Mouse (Mus musculus): Measurements from ENCODE around the gene Zfp106. TPM values are rescaled to one million over a fixed set of nuclear protein-coding genes. Genes with fewer than 3 reads are reported as not detected.
"Not testable (repeated sequence)": the region's sequence is repeated elsewhere in the genome, so short reads cannot be mapped to it uniquely, and the experiment has no call there.

Gene Zfp106
- polyA plus RNA-seq, 1 experiment: 66.0 TPM

DNA sequence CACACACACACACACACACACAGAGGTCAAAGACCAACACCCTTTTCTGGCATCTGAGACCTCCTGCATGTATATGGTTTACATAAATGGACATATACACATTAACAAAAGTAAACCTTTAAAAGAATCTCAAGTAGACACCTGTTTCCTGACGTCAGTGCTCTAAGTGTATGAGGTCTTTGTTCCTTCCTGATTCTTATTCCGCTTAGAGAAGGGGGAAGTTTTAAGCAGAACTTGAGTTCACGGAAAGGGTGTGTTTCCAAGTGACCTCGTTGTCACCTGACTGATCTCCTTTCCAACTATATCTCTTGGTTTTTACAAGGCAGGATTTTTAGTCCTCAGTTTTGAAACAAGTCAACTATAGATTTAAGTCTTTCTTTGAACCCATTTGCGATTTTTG, 14.6 kb upstream of the Zfp106 start:
- no peak for DNase-seq
- H3K4me3 ChIP-seq (replicated peaks; ENCODE audit: insufficient read depth, low read depth, low read length): no peak overlapping the region
- H3K4me1 ChIP-seq (ENCODE audit: control insufficient read depth, insufficient read depth, low read length): no peaks in the 10 kb centered on the region
- WGBS: 83% methylated on average over 5 of the region's 5 CpGs
- H3K27ac ChIP-seq (ENCODE audit: insufficient read depth, low read length): no peak overlapping the region
- no peak for TF ChIP-seq CTCF (IDR thresholded peaks at IDR 0.05; ENCODE audit: borderline replicate concordance, insufficient read depth, low read depth, low read length)
- no peak for TF ChIP-seq POLR2A (IDR thresholded peaks at IDR 0.05; ENCODE audit: borderline replicate concordance, insufficient read depth, low read length)
- H3K27me3 ChIP-seq (ENCODE audit: control insufficient read depth, insufficient read depth, low read length): no peaks in the 10 kb centered on the region

DNA sequence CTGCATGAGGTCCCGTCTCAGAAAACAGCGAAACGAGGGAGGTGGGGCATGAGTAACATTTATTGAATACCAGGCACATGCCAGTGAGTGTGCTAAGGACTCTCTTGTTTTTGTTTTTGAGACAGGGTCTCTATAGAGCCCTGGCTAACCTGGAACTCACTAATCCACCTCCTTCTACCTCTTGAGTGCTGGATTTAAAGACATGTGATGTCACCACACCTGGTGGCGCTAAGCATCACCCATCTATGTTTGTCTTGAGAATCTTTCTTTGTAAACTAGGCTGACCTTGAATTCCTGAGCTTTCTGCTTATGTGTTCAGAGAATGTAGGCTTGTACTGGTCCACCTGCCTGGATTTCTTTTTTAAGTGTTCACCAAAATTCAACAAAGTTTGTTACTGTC, 14.2 kb upstream of the Zfp106 start:
- DNase-seq: no peak
- no peaks in the 10 kb centered on the region for H3K4me1 ChIP-seq (ENCODE audit: control insufficient read depth, insufficient read depth, low read length)
- H3K27me3 ChIP-seq (ENCODE audit: control insufficient read depth, insufficient read depth, low read length): no peaks in the 10 kb centered on the region
- WGBS: 77% methylated on average over 4 of the region's 4 CpGs
- H3K4me3 ChIP-seq (replicated peaks; ENCODE audit: insufficient read depth, low read depth, low read length): no peak overlapping the region
- TF ChIP-seq POLR2A (IDR thresholded peaks at IDR 0.05; ENCODE audit: borderline replicate concordance, insufficient read depth, low read length) (no peak), CTCF (IDR thresholded peaks at IDR 0.05; ENCODE audit: borderline replicate concordance, insufficient read depth, low read depth, low read length) (no peak)
- no peak overlapping the region for H3K27ac ChIP-seq (ENCODE audit: insufficient read depth, low read length)

DNA sequence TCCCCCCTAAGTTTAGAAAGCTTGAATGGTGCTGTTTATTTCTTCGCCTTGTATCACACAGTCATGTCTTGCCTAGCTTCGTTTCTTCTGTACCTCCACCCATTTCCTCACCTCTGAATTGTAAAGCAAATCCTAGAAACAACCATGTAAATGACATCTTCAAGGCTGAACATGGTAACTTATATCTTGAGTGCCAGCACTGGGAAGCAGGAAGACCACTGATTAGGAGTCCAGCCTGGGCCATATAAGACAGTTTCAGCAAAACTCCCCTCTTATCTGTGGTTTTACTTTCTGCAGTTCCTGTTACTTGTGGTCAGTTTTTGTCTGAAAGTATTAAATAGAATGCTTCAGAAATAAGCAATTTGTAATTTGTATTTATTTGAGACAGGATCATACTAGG, 12.3 kb upstream of the Zfp106 start:
- no peak for DNase-seq
- no peaks in the 10 kb centered on the region for H3K4me1 ChIP-seq (ENCODE audit: control insufficient read depth, insufficient read depth, low read length)
- H3K27ac ChIP-seq (ENCODE audit: insufficient read depth, low read length): no peak overlapping the region
- H3K4me3 ChIP-seq (replicated peaks; ENCODE audit: insufficient read depth, low read depth, low read length): no peak overlapping the region
- TF ChIP-seq POLR2A (IDR thresholded peaks at IDR 0.05; ENCODE audit: borderline replicate concordance, insufficient read depth, low read length): no peak
- no peak for TF ChIP-seq CTCF (IDR thresholded peaks at IDR 0.05; ENCODE audit: borderline replicate concordance, insufficient read depth, low read depth, low read length)
- WGBS: 88% methylated on average over 2 of the region's 2 CpGs
- H3K27me3 ChIP-seq (ENCODE audit: control insufficient read depth, insufficient read depth, low read length): no peaks in the 10 kb centered on the region

DNA sequence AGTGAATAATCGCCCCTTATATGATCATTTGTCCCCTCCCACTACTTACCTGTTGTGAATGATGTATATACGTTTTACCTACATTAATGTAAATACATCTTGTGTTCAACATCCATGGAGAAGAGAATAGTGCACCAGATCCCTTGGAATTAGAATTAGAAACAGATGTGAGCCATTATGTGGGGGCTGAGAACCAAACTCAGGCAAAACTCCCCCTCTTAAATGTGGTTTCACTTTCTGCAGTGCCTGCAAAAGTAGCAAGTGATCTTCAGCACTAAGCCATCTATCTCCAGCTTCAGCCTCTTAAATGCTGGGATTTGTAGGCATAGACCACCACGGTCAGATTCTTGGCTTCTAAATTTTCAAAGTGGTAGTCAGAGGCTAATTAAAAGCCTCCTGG, 11.5 kb upstream of the Zfp106 start:
- 91% methylated on average over 3 of the region's 3 CpGs for WGBS
- TF ChIP-seq POLR2A (IDR thresholded peaks at IDR 0.05; ENCODE audit: borderline replicate concordance, insufficient read depth, low read length) (no peak), CTCF (IDR thresholded peaks at IDR 0.05; ENCODE audit: borderline replicate concordance, insufficient read depth, low read depth, low read length) (no peak)
- no peak overlapping the region for H3K27ac ChIP-seq (ENCODE audit: insufficient read depth, low read length)
- H3K4me1 ChIP-seq (ENCODE audit: control insufficient read depth, insufficient read depth, low read length): no peaks in the 10 kb centered on the region
- no peak overlapping the region for H3K4me3 ChIP-seq (replicated peaks; ENCODE audit: insufficient read depth, low read depth, low read length)
- no peaks in the 10 kb centered on the region for H3K27me3 ChIP-seq (ENCODE audit: control insufficient read depth, insufficient read depth, low read length)
- DNase-seq: no peak

DNA sequence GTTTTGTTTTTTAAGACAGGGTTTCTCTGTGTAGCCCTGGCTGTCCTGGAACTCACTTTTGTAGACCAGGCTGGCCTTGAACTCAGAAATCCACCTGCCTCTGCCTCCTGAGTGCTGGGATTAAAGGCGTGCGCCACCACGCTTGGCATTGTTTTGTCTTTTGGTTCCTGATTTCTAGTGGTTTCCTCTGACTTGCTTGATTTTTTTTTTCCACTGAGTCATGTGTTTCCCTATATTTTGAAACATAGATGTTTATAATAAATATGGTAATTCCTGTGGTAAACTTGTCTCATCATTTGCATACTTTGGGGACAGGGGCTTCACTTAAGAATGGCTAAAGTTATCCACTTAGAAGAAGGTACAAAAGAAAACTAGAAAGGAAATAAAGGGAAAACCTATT, 8.5 kb upstream of the Zfp106 start:
- not testable (repeated sequence) for H3K27ac ChIP-seq (ENCODE audit: insufficient read depth, low read length); H3K4me1 ChIP-seq (ENCODE audit: control insufficient read depth, insufficient read depth, low read length); H3K27me3 ChIP-seq (ENCODE audit: control insufficient read depth, insufficient read depth, low read length); DNase-seq; H3K4me3 ChIP-seq (replicated peaks; ENCODE audit: insufficient read depth, low read depth, low read length)
- WGBS: 94% methylated on average over 3 of the region's 3 CpGs

DNA sequence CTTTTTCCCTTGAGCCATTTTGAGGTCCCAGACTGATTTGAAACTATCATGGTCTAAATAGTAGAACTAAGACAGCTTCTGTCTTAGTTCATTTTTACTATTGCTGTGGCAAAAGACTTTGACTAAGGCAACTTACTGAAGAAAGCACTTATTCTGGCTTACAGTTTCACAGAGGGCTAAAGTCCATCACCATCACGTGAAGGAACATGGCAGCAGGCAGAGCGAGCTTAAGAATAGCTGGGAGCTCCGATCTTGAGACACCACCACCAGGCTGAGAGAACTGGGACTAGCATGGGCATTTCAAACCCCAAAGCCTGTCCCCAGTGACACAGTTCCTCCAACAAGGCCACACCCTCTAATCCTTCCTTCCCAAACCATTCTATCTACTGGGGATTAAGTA, 7.4 kb upstream of the Zfp106 start:
- Histone ChIP-seq H3K27me3 (ENCODE audit: control insufficient read depth, insufficient read depth, low read length) (no peaks in the 10 kb centered on the region), H3K27ac (ENCODE audit: insufficient read depth, low read length) (no peak overlapping the region), H3K4me3 (replicated peaks; ENCODE audit: insufficient read depth, low read depth, low read length) (no peak overlapping the region), H3K4me1 (ENCODE audit: control insufficient read depth, insufficient read depth, low read length) (no peaks in the 10 kb centered on the region; the same call in 1 of the 2 replicates)
- DNase-seq: no peak
- 95% methylated on average over 3 of the region's 3 CpGs for WGBS
- TF ChIP-seq CTCF (IDR thresholded peaks at IDR 0.05; ENCODE audit: borderline replicate concordance, insufficient read depth, low read depth, low read length): no peak
- TF ChIP-seq POLR2A (IDR thresholded peaks at IDR 0.05; ENCODE audit: borderline replicate concordance, insufficient read depth, low read length): no peak

DNA sequence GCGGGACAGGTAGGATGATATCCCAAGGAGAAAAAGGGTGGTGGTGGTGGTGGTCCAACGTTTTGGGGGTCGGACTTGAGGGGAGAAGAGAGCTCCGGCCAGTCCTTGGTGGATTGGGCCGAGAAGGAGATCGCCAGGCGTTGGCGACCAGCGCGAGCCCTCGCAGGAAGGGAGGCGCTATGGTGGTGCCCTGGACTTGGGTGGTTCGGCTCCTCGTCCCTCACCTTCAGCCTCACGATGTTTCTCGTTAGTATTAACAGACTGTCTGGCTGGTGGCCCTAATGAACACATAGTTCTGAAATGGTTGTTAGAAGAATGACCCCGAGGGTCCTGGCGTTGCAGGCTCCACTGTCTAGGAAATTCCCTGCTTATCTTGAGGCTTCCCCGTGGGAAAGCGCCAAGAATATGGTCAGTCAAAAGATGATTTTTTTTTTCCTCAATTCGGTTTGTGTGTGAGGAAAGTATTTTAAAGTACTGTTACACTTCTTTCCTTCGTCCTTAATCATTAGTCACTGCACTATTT, 4.2 kb upstream of the Zfp106 start:
- Histone ChIP-seq H3K4me1 (ENCODE audit: control insufficient read depth, insufficient read depth, low read length) (no peaks in the 10 kb centered on the region; the same call in 1 of the 2 replicates), H3K27me3 (ENCODE audit: control insufficient read depth, insufficient read depth, low read length) (no peaks in the 10 kb centered on the region), H3K4me3 (replicated peaks; ENCODE audit: insufficient read depth, low read depth, low read length) (peak overlapping the region; percentile 95), H3K27ac (ENCODE audit: insufficient read depth, low read length) (peak overlapping the region; percentile 49)
- no peak for TF ChIP-seq POLR2A (IDR thresholded peaks at IDR 0.05; ENCODE audit: borderline replicate concordance, insufficient read depth, low read length)
- no peak for TF ChIP-seq CTCF (IDR thresholded peaks at IDR 0.05; ENCODE audit: borderline replicate concordance, insufficient read depth, low read depth, low read length)
- DNase-seq: no peak
- under 1% methylated on average over 22 of the region's 22 CpGs for WGBS

DNA sequence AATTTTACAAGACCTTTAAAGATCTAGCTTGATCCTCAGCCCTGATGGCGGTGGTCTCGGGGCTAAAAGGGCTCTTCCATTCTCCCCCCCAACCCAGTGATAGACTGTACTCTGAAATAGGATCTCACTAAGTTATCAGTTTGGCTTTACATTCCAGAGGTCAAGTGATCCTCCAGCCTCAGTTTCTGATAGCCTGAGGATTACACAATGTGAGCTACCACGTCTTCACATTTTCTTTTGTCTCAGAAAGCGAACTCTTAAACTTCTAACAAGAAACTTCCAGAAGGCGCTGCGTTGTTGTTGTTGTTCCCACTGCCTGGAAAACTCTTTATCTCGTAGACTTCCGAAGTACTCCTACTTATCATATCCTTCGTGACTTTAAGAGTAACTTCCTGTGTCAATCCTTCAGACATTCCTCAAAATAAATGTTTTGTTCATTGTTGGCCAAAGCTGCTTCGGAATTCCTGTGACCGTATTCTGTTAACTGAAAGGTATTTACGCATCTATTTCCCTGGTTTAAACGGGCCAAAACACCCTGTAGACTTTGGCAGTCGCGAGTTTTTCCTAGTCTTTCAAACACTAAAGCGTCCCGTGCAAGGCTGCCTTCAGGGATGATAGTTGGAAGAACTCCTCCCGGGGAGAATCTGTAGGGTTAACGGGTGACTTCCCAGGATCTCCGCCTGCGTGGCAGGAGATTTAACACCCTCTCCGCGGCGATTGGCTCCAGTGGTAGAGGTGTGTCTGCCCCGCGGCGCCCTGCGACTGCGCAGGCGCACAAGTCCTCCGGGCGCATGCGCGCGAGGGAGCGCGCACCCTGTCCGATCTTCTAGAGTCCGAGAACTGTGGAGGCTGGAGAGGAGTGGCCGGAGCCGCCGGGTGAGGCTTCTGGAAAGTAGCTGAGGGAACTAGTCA, 3.5 kb upstream of the Zfp106 start, which contains the start of gene Snap23:
Snap23 (plus strand) TSS at position 786 of the 912 bp plus-strand sequence.
- Histone ChIP-seq H3K27ac (ENCODE audit: insufficient read depth, low read length) (peak within 1 kb of the TSS; percentile 49), H3K4me1 (ENCODE audit: control insufficient read depth, insufficient read depth, low read length) (no peaks in the 10 kb centered on the region; the same call in 1 of the 2 replicates), H3K4me3 (replicated peaks; ENCODE audit: insufficient read depth, low read depth, low read length) (peak within 1 kb of the TSS; percentile 95), H3K27me3 (ENCODE audit: control insufficient read depth, insufficient read depth, low read length) (no peaks in the 10 kb centered on the region)
- WGBS: 1% methylated on average over 42 of the region's 42 CpGs
- DNase-seq: peak; percentile 97 to 98
- peak; percentile 72; the same call in 1 of the 2 replicates for TF ChIP-seq POLR2A (IDR thresholded peaks at IDR 0.05; ENCODE audit: borderline replicate concordance, insufficient read depth, low read length)
- no peak for TF ChIP-seq CTCF (IDR thresholded peaks at IDR 0.05; ENCODE audit: borderline replicate concordance, insufficient read depth, low read depth, low read length)
